In the genomic region with DNA sequence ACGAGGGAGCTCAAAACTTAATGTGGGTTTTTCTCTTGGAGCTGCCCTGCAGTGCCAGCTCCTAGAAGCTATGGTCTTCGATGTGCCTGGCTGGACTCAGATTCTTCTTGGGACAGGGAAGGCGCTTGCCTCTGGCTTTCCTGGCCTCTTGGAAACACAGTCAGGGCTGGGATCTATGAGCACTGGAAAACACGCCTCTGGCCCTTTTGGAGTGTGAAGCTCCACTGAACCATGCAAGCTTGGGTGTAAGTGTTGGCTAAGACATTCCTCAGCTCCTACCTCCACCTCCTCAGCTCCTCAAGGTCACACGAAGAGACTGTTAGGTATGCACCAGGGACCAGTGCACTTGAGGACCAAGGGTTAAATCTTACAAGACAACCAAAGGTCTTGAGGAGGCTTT, we compare ENCODE assay signal across 9 mouse cellular contexts. TPM values are rescaled to one million over a fixed set of nuclear protein-coding genes. Genes with fewer than 3 reads are reported as not detected.
A peak's percentile ranks its signal among the peaks of the same experiment; 100 is the strongest.
DNase-seq lines count a peak whose midpoint lies in the region; ATAC-seq lines count a peak whose summit lies in the region.
"Had no signal": no experiment of that assay in that cellular context is flagged by ENCODE, and none has a peak within 500 bp of the region (broad histone marks: within the 10 kb centered on the region; RNA-seq: fewer than 3 reads in every experiment).

No protein-coding gene starts in this region.

- no peak for DNase-seq in heart, adult 9 months (ENCODE audit: low spot score in 2 of 2)
- DNase-seq in liver, embryonic 13.5 days, result no peak
- DNase-seq in c-Kit-positive CD71-positive TER-119-positive erythroid progenitor cells, embryonic 14.5 days (ENCODE audit: low spot score), result no peak
- DNase-seq in layer of hippocampus, adult 9-11 months, result no peak

- H3K4me2 ChIP-seq in heart, embryonic 15.5 days, result peak overlapping the region; percentile 94
- H3K4me2 ChIP-seq in intestine, embryonic 15.5 days (replicated peaks), result peak overlapping the region; percentile 83
- H3K4me2 ChIP-seq in liver, embryonic 13.5 days, result peak overlapping the region; percentile 77

- no peaks in the 10 kb centered on the region for H3K36me3 ChIP-seq in heart, embryonic 15.5 days
- no peaks in the 10 kb centered on the region for H3K36me3 ChIP-seq in intestine, embryonic 15.5 days
- H3K36me3 ChIP-seq in liver, embryonic 13.5 days, result no peaks in the 10 kb centered on the region

- H3K4me1 ChIP-seq in heart, embryonic 15.5 days (replicated peaks), result peaks cover 42% of the 10 kb centered on the region
- peaks cover 15% of the 10 kb centered on the region for H3K4me1 ChIP-seq in brown adipose tissue, adult 24 weeks (ENCODE audit: control insufficient read depth, insufficient read depth, insufficient read length, low read length)
- H3K4me1 ChIP-seq in intestine, embryonic 15.5 days (replicated peaks), result peaks cover 31% of the 10 kb centered on the region
- peaks cover 34% of the 10 kb centered on the region for H3K4me1 ChIP-seq in liver, embryonic 13.5 days (replicated peaks)

- H3K9me3 ChIP-seq in heart, embryonic 15.5 days (replicated peaks), result no peaks in the 10 kb centered on the region
- no peaks in the 10 kb centered on the region for H3K9me3 ChIP-seq in intestine, embryonic 15.5 days
- H3K9me3 ChIP-seq in liver, embryonic 13.5 days (replicated peaks), result no peaks in the 10 kb centered on the region

- H3K9ac ChIP-seq in heart, embryonic 15.5 days, result peak overlapping the region; percentile 66; the same call in 1 of the 2 replicates
- H3K9ac ChIP-seq in intestine, embryonic 15.5 days, result no peak overlapping the region
- no peak overlapping the region for H3K9ac ChIP-seq in liver, embryonic 13.5 days

- no peak overlapping the region for H3K27ac ChIP-seq in heart, embryonic 15.5 days
- peak overlapping the region; percentile 65 for H3K27ac ChIP-seq in brown adipose tissue, adult 24 weeks (replicated peaks; ENCODE audit: low read depth, low read length)
- H3K27ac ChIP-seq in intestine, embryonic 15.5 days, result no peak overlapping the region
- H3K27ac ChIP-seq in liver, embryonic 13.5 days, result no peak overlapping the region
- H3K27ac ChIP-seq: left cerebral cortex, adult 2 months had no signal

- H3K4me3 ChIP-seq in heart, embryonic 15.5 days, result peak overlapping the region; percentile 64
- H3K4me3 ChIP-seq in brown adipose tissue, adult 24 weeks (ENCODE audit: insufficient read depth, low read depth, low read length), result peak overlapping the region; percentile 76
- H3K4me3 ChIP-seq in intestine, embryonic 15.5 days (replicated peaks), result peak overlapping the region; percentile 48; the same call in 1 of the 2 replicates
- H3K4me3 ChIP-seq in liver, embryonic 13.5 days (replicated peaks), result no peak overlapping the region

- WGBS in heart, embryonic 15.5 days, result 32% methylated on average over 5 of the region's 5 CpGs
- WGBS in intestine, embryonic 15.5 days, result 45% methylated on average over 5 of the region's 5 CpGs
- WGBS in liver, embryonic 13.5 days (ENCODE audit: insufficient replicate concordance), result 33% methylated on average over 5 of the region's 5 CpGs

- no peak for ATAC-seq in heart, embryonic 15.5 days (replicated peaks; ENCODE audit: insufficient number of reproducible peaks, insufficient read depth, low FRiP score, low read depth)
- no peak for ATAC-seq in intestine, embryonic 15.5 days
- ATAC-seq in liver, embryonic 13.5 days (ENCODE audit: low read depth), result no peak
- ATAC-seq in CD4-positive, CD25-positive, alpha-beta regulatory T cell, adult 4 months, result no peak

- peaks cover 58% of the 10 kb centered on the region for H3K27me3 ChIP-seq in heart, embryonic 15.5 days
- peaks cover 31% of the 10 kb centered on the region for H3K27me3 ChIP-seq in intestine, embryonic 15.5 days (replicated peaks)
- H3K27me3 ChIP-seq in liver, embryonic 13.5 days, result peaks cover 91% of the 10 kb centered on the region

RNA-seq across cellular contexts. Expression of gene Gm11444, which starts 5.2 kb away (rescaled TPM):
- not detected in 2 replicates for polyA plus RNA-seq in heart, embryonic 15.5 days (2015; fragmentation: Nextera tagmentation; extraction: Ambion mirVana)
- not detected in 2 replicates for polyA plus RNA-seq in brown adipose tissue, adult 24 weeks (2012; ENCODE audit: insufficient read depth, insufficient read length, missing spikeins)
- not detected in 2 replicates for polyA plus RNA-seq in intestine, embryonic 15.5 days (2015; fragmentation: Nextera tagmentation; extraction: Ambion mirVana)
- polyA plus RNA-seq in liver, embryonic 13.5 days (2015; fragmentation: Nextera tagmentation; extraction: Ambion mirVana), result not detected in 2 replicates
- polyA plus RNA-seq in CD4-positive, CD25-positive, alpha-beta regulatory T cell, adult 4 months (2017; shearing (Covaris generic)), result under 1 TPM in 1 of 2 experiments, not detected in 1; 0.59 TPM

RNA-seq across cellular contexts. Expression of gene Tbx2, which starts 12.6 kb away (rescaled TPM):
- 2.6 and 5.3 TPM in 2 replicates for polyA plus RNA-seq in heart, embryonic 15.5 days (2015; fragmentation: Nextera tagmentation; extraction: Ambion mirVana)
- polyA plus RNA-seq in brown adipose tissue, adult 24 weeks (2012; ENCODE audit: insufficient read depth, insufficient read length, missing spikeins), result 1.2 and 1.5 TPM in 2 replicates
- polyA plus RNA-seq in intestine, embryonic 15.5 days (2015; fragmentation: Nextera tagmentation; extraction: Ambion mirVana), result 4.9 and 5.6 TPM in 2 replicates
- 0.25 and 0.27 TPM in 2 replicates for polyA plus RNA-seq in liver, embryonic 13.5 days (2015; fragmentation: Nextera tagmentation; extraction: Ambion mirVana)
- not detected for polyA plus RNA-seq in CD4-positive, CD25-positive, alpha-beta regulatory T cell, adult 4 months (2017; shearing (Covaris generic))

RNA-seq across cellular contexts. Expression of gene Tbx4, which starts 41.3 kb away (rescaled TPM):
- polyA plus RNA-seq in heart, embryonic 15.5 days (2015; fragmentation: Nextera tagmentation; extraction: Ambion mirVana), result 1.6 and 4.4 TPM in 2 replicates
- not detected in 2 replicates for polyA plus RNA-seq in brown adipose tissue, adult 24 weeks (2012; ENCODE audit: insufficient read depth, insufficient read length, missing spikeins)
- 0.16 TPM in 1 of 2 replicates, not detected in the other for polyA plus RNA-seq in intestine, embryonic 15.5 days (2015; fragmentation: Nextera tagmentation; extraction: Ambion mirVana)
- polyA plus RNA-seq in liver, embryonic 13.5 days (2015; fragmentation: Nextera tagmentation; extraction: Ambion mirVana), result 0.05 and 0.06 TPM in 2 replicates
- polyA plus RNA-seq in CD4-positive, CD25-positive, alpha-beta regulatory T cell, adult 4 months (2017; shearing (Covaris generic)), result not detected
